In genomic region chr13:92026651-92027050, GRCm38 (mm10) we compare ENCODE assay signal across 34 mouse cellular contexts.
"Had no signal": no experiment of that assay in that cellular context is flagged by ENCODE, and none has a peak within 500 bp of the region (broad histone marks: within the 10 kb centered on the region; RNA-seq: fewer than 3 reads in every experiment).

No protein-coding gene starts in this region.

- ATAC-seq: hindbrain, embryonic 16.5 days; hindbrain, postnatal 0 days; inflammation-experienced regulatory T-cells, adult 6 months; intestine, embryonic 15.5 days; intestine, embryonic 16.5 days; intestine, postnatal 0 days had no signal

- H3K4me3 ChIP-seq: heart, embryonic 10.5 days; heart, embryonic 12.5 days; heart, embryonic 13.5 days; heart, embryonic 15.5 days; hindbrain, embryonic 10.5 days; hindbrain, embryonic 12.5 days; hindbrain, embryonic 13.5 days; hindbrain, embryonic 15.5 days; intestine, embryonic 15.5 days; kidney, embryonic 15.5 days; layer of hippocampus, adult 2 months had no signal

- H3K27me3 ChIP-seq: heart, embryonic 12.5 days; heart, embryonic 13.5 days; heart, embryonic 15.5 days; hindbrain, embryonic 12.5 days; hindbrain, embryonic 13.5 days; hindbrain, embryonic 15.5 days; intestine, embryonic 15.5 days; kidney, embryonic 15.5 days had no signal

- DNase-seq: heart, postnatal 10 days; heart, postnatal 14 days; heart, postnatal 36 days; heart, postnatal 4 days; kidney, adult 11 months; kidney, adult 18-20 months; kidney, adult 2 months; kidney, adult 8-10 months; kidney, adult 9 months; kidney, postnatal 10 days; kidney, postnatal 14 days; kidney, postnatal 36 days; kidney, postnatal 4 days; layer of hippocampus, adult 9-11 months; layer of hippocampus, postnatal 36 days had no signal

- H3K4me1 ChIP-seq: hindbrain, embryonic 10.5 days; hindbrain, embryonic 12.5 days; hindbrain, embryonic 13.5 days; hindbrain, embryonic 15.5 days; intestine, embryonic 15.5 days; kidney, embryonic 15.5 days had no signal

- H3K27ac ChIP-seq: heart, embryonic 10.5 days; heart, embryonic 13.5 days; heart, embryonic 15.5 days; hindbrain, embryonic 10.5 days; hindbrain, embryonic 12.5 days; hindbrain, embryonic 13.5 days; hindbrain, embryonic 14.5 days; hindbrain, embryonic 15.5 days; hindbrain, postnatal 0 days; intestine, embryonic 15.5 days; kidney, embryonic 15.5 days; kidney, postnatal 0 days; layer of hippocampus, adult 2 months had no signal

- H3K9ac ChIP-seq: heart, embryonic 12.5 days; heart, embryonic 13.5 days; heart, embryonic 15.5 days; hindbrain, embryonic 12.5 days; hindbrain, embryonic 13.5 days; hindbrain, embryonic 14.5 days; hindbrain, embryonic 15.5 days; intestine, embryonic 15.5 days; kidney, embryonic 15.5 days had no signal

- H3K9me3 ChIP-seq: heart, embryonic 10.5 days; heart, embryonic 12.5 days; heart, embryonic 13.5 days; heart, embryonic 15.5 days; hindbrain, embryonic 10.5 days; hindbrain, embryonic 12.5 days; hindbrain, embryonic 13.5 days; hindbrain, embryonic 15.5 days; intestine, embryonic 15.5 days; kidney, embryonic 15.5 days had no signal

- H3K4me2 ChIP-seq: heart, embryonic 11.5 days; heart, embryonic 12.5 days; heart, embryonic 13.5 days; heart, embryonic 15.5 days; hindbrain, embryonic 12.5 days; hindbrain, embryonic 13.5 days; hindbrain, embryonic 14.5 days; hindbrain, embryonic 15.5 days; intestine, embryonic 15.5 days; kidney, embryonic 15.5 days had no signal

- H3K36me3 ChIP-seq: heart, embryonic 10.5 days; heart, embryonic 12.5 days; heart, embryonic 13.5 days; heart, embryonic 15.5 days; hindbrain, embryonic 10.5 days; hindbrain, embryonic 12.5 days; hindbrain, embryonic 13.5 days; intestine, embryonic 15.5 days; kidney, embryonic 15.5 days had no signal
